Mouse (Mus musculus): ENCODE measurements around the gene Rhoj. TPM values are rescaled to one million over a fixed set of nuclear protein-coding genes. Genes with fewer than 3 reads are reported as not detected.
"Not testable (repeated sequence)": the region's sequence is repeated elsewhere in the genome, so short reads cannot be mapped to it uniquely, and the experiment has no call there.

The Rhoj gene
- polyA plus RNA-seq, 1 experiment from 2014 or later: 25.3 TPM

- H3K4me2 ChIP-seq (replicated peaks): no peak overlapping the region
- no peak overlapping the region for H3K9ac ChIP-seq (replicated peaks)
- H3K4me3 ChIP-seq: no peak overlapping the region
- no peak overlapping the region for H3K27ac ChIP-seq (replicated peaks)
- no peaks in the 10 kb centered on the region; the same call in 1 of the 2 replicates for H3K27me3 ChIP-seq
- peaks cover 8% of the 10 kb centered on the region; the same call in 1 of the 2 replicates for H3K4me1 ChIP-seq
- ATAC-seq (ENCODE audit: low FRiP score, low read depth): no peak
- H3K36me3 ChIP-seq: no peaks in the 10 kb centered on the region
- 55% methylated on average over 6 of the region's 6 CpGs for WGBS
- H3K9me3 ChIP-seq: no peaks in the 10 kb centered on the region
These were observed 1.6 kb downstream of the Rhoj start for GRCm38 (mm10) chr12:75309756-75310155.

- 79% methylated on average over 12 of the region's 12 CpGs for WGBS
- no peak overlapping the region for H3K27ac ChIP-seq (replicated peaks)
- no peak overlapping the region for H3K9ac ChIP-seq (replicated peaks)
- H3K36me3 ChIP-seq: no peaks in the 10 kb centered on the region
- ATAC-seq (ENCODE audit: low FRiP score, low read depth): no peak
- H3K4me3 ChIP-seq: no peak overlapping the region
- H3K4me2 ChIP-seq (replicated peaks): no peak overlapping the region
- H3K9me3 ChIP-seq: no peaks in the 10 kb centered on the region
- H3K4me1 ChIP-seq: peaks cover 8% of the 10 kb centered on the region; the same call in 1 of the 2 replicates
- no peaks in the 10 kb centered on the region; the same call in 1 of the 2 replicates for H3K27me3 ChIP-seq
These were observed 2.6 kb downstream of the Rhoj start for GRCm38 (mm10) chr12:75310766-75311165.

GRCm38 (mm10) chr12:75311879-75312278 is 3.8 kb downstream of the Rhoj start:
- Histone ChIP-seq H3K27ac (replicated peaks) (no peak overlapping the region), H3K4me2 (replicated peaks) (no peak overlapping the region), H3K4me1 (peaks cover 8% of the 10 kb centered on the region; the same call in 1 of the 2 replicates), H3K27me3 (no peaks in the 10 kb centered on the region), H3K9ac (replicated peaks) (no peak overlapping the region), H3K9me3 (no peaks in the 10 kb centered on the region), H3K4me3 (no peak overlapping the region), H3K36me3 (no peaks in the 10 kb centered on the region)
- no peak for ATAC-seq (ENCODE audit: low FRiP score, low read depth)
- WGBS: 86% methylated on average over 8 of the region's 8 CpGs

- peaks cover under 1% of the 10 kb centered on the region; the same call in 1 of the 2 replicates for H3K4me1 ChIP-seq
- H3K4me3 ChIP-seq: no peak overlapping the region
- no peak overlapping the region for H3K4me2 ChIP-seq (replicated peaks)
- H3K36me3 ChIP-seq: no peaks in the 10 kb centered on the region
- ATAC-seq (ENCODE audit: low FRiP score, low read depth): no peak
- no peak overlapping the region for H3K9ac ChIP-seq (replicated peaks)
- H3K27ac ChIP-seq (replicated peaks): no peak overlapping the region
- H3K9me3 ChIP-seq: no peaks in the 10 kb centered on the region
- WGBS: 88% methylated on average over 3 of the region's 3 CpGs
- H3K27me3 ChIP-seq: no peaks in the 10 kb centered on the region
These were observed 5.9 kb downstream of the Rhoj start for GRCm38 (mm10) chr12:75313992-75314391.

GRCm38 (mm10) chr12:75315851-75316250 is 7.7 kb downstream of the Rhoj start:
- Histone ChIP-seq H3K9ac (replicated peaks) (no peak overlapping the region), H3K4me3 (no peak overlapping the region), H3K4me2 (replicated peaks) (no peak overlapping the region), H3K36me3 (no peaks in the 10 kb centered on the region), H3K27ac (replicated peaks) (no peak overlapping the region), H3K27me3 (no peaks in the 10 kb centered on the region), H3K4me1 (no peaks in the 10 kb centered on the region), H3K9me3 (no peaks in the 10 kb centered on the region)
- no peak for ATAC-seq (ENCODE audit: low FRiP score, low read depth)
- WGBS: 86% methylated on average over 3 of the region's 3 CpGs

GRCm38 (mm10) chr12:75320441-75320925 is 12.4 kb downstream of the Rhoj start:
- H3K4me2 ChIP-seq (replicated peaks): no peak overlapping the region
- H3K9ac ChIP-seq (replicated peaks): no peak overlapping the region
- no peaks in the 10 kb centered on the region for H3K27me3 ChIP-seq
- H3K36me3 ChIP-seq: no peaks in the 10 kb centered on the region
- H3K4me1 ChIP-seq: no peaks in the 10 kb centered on the region
- H3K9me3 ChIP-seq: no peaks in the 10 kb centered on the region
- WGBS: 84% methylated on average over 12 of the region's 12 CpGs
- H3K4me3 ChIP-seq: no peak overlapping the region
- ATAC-seq (ENCODE audit: low FRiP score, low read depth): no peak
- H3K27ac ChIP-seq (replicated peaks): no peak overlapping the region

- H3K4me3 ChIP-seq: no peak overlapping the region
- no peak overlapping the region for H3K4me2 ChIP-seq (replicated peaks)
- no peaks in the 10 kb centered on the region for H3K9me3 ChIP-seq
- no peak overlapping the region for H3K27ac ChIP-seq (replicated peaks)
- H3K27me3 ChIP-seq: no peaks in the 10 kb centered on the region
- H3K36me3 ChIP-seq: no peaks in the 10 kb centered on the region
- 64% methylated on average over 4 of the region's 4 CpGs for WGBS
- ATAC-seq (ENCODE audit: low FRiP score, low read depth): no peak
- no peaks in the 10 kb centered on the region for H3K4me1 ChIP-seq
- H3K9ac ChIP-seq (replicated peaks): no peak overlapping the region
These were observed 13.1 kb downstream of the Rhoj start for GRCm38 (mm10) chr12:75321189-75321588.

- H3K27me3 ChIP-seq: no peaks in the 10 kb centered on the region
- no peak overlapping the region for H3K4me2 ChIP-seq (replicated peaks)
- no peak overlapping the region for H3K27ac ChIP-seq (replicated peaks)
- no peak overlapping the region for H3K4me3 ChIP-seq
- ATAC-seq (ENCODE audit: low FRiP score, low read depth): no peak
- WGBS: 94% methylated on average over 2 of the region's 2 CpGs
- no peaks in the 10 kb centered on the region for H3K36me3 ChIP-seq
- H3K4me1 ChIP-seq: no peaks in the 10 kb centered on the region
- H3K9me3 ChIP-seq: no peaks in the 10 kb centered on the region
- no peak overlapping the region for H3K9ac ChIP-seq (replicated peaks)
These were observed 21.1 kb downstream of the Rhoj start for GRCm38 (mm10) chr12:75329188-75329587.

GRCm38 (mm10) chr12:75339894-75340293 is 31.8 kb downstream of the Rhoj start:
- Histone ChIP-seq H3K27ac (replicated peaks) (no peak overlapping the region), H3K4me2 (replicated peaks) (no peak overlapping the region), H3K9me3 (no peaks in the 10 kb centered on the region), H3K4me1 (no peaks in the 10 kb centered on the region), H3K4me3 (no peak overlapping the region), H3K36me3 (no peaks in the 10 kb centered on the region), H3K9ac (replicated peaks) (no peak overlapping the region), H3K27me3 (no peaks in the 10 kb centered on the region)
- 92% methylated on average over 3 of the region's 3 CpGs for WGBS
- ATAC-seq (ENCODE audit: low FRiP score, low read depth): no peak

GRCm38 (mm10) chr12:75340331-75340730 is 32.2 kb downstream of the Rhoj start:
- WGBS: 87% methylated on average over 7 of the region's 7 CpGs
- ATAC-seq (ENCODE audit: low FRiP score, low read depth): no peak
- no peak overlapping the region for H3K4me2 ChIP-seq (replicated peaks)

GRCm38 (mm10) chr12:75348551-75348950 is 40.4 kb downstream of the Rhoj start:
- no peaks in the 10 kb centered on the region for H3K9me3 ChIP-seq
- H3K4me2 ChIP-seq (replicated peaks): no peak overlapping the region
- no peak overlapping the region for H3K27ac ChIP-seq (replicated peaks)
- no peak for ATAC-seq (ENCODE audit: low FRiP score, low read depth)
- 0 out of 2 replicates have a peak, but pooled peaks cover 4% of the 10 kb centered on the region for H3K4me1 ChIP-seq
- H3K4me3 ChIP-seq: no peak overlapping the region
- H3K9ac ChIP-seq (replicated peaks): no peak overlapping the region
- 87% methylated on average over 7 of the region's 7 CpGs for WGBS
- H3K36me3 ChIP-seq: no peaks in the 10 kb centered on the region
- no peaks in the 10 kb centered on the region for H3K27me3 ChIP-seq

More at GRCm38 (mm10) chr12:75340331-75340730, 32.2 kb downstream of the Rhoj start:
- no peak overlapping the region for H3K4me3 ChIP-seq
- no peaks in the 10 kb centered on the region for H3K9me3 ChIP-seq
- no peaks in the 10 kb centered on the region for H3K27me3 ChIP-seq
- H3K36me3 ChIP-seq: no peaks in the 10 kb centered on the region
- H3K27ac ChIP-seq (replicated peaks): no peak overlapping the region
- no peaks in the 10 kb centered on the region for H3K4me1 ChIP-seq
- H3K9ac ChIP-seq (replicated peaks): no peak overlapping the region

GRCm38 (mm10) chr12:75349537-75349936 is 41.4 kb downstream of the Rhoj start:
- not testable (repeated sequence) for H3K9me3 ChIP-seq; H3K27me3 ChIP-seq; H3K4me2 ChIP-seq (replicated peaks); ATAC-seq (ENCODE audit: low FRiP score, low read depth); H3K4me1 ChIP-seq; H3K4me3 ChIP-seq; H3K36me3 ChIP-seq; H3K27ac ChIP-seq (replicated peaks); H3K9ac ChIP-seq (replicated peaks)
- WGBS: 80% methylated on average over 5 of the region's 5 CpGs

GRCm38 (mm10) chr12:75350750-75351149 is 42.6 kb downstream of the Rhoj start:
- no peak for ATAC-seq (ENCODE audit: low FRiP score, low read depth)
- WGBS: 70% methylated on average over 5 of the region's 5 CpGs
- no peaks in the 10 kb centered on the region for H3K27me3 ChIP-seq
- no peak overlapping the region for H3K4me3 ChIP-seq
- 0 out of 2 replicates have a peak, but pooled peaks cover 4% of the 10 kb centered on the region for H3K4me1 ChIP-seq
- H3K4me2 ChIP-seq (replicated peaks): no peak overlapping the region
- H3K9ac ChIP-seq (replicated peaks): no peak overlapping the region
- H3K9me3 ChIP-seq: no peaks in the 10 kb centered on the region
- no peak overlapping the region for H3K27ac ChIP-seq (replicated peaks)
- H3K36me3 ChIP-seq: no peaks in the 10 kb centered on the region

All from midbrain, embryonic 12.5 days (tissue).